Mouse (Mus musculus) subcutaneous adipose tissue, adult 2 months (tissue): ENCODE results near the gene Mob2. TPM values are rescaled to one million over a fixed set of nuclear protein-coding genes. Genes with fewer than 3 reads are reported as not detected.

Experiments used
- polyA plus RNA-seq: library from polyadenylated mRNA; depleted of rRNA; stranded (reverse); fragments of >200 nt; gene quantifications from 2 replicates; pipeline ENCODE4 v1.2.3, GENCODE M21; 2012; ENCODE audit warnings: low replicate concordance; rRNA removed

The Mob2 gene
- polyA plus RNA-seq = 58.9 and 65.2 TPM in 2 replicates

GRCm38 (mm10) chr7:142060931-142061565 is at the start of gene Mob2:
Mob2 (minus strand) TSS chr7:142061065.

GRCm38 (mm10) chr7:142095183-142095931 is 34.5 kb upstream of the Mob2 start, which contains the start of gene Dusp8:
Dusp8 (minus strand) TSS chr7:142095843.

Other genes starting within 250 kb of the Mob2 start
- gene Muc5b, start 222.0 kb downstream of the Mob2 start, polyA plus RNA-seq = 0.01 and 0.05 TPM in 2 replicates
- 79.8 and 82.1 TPM in 2 replicates for gene Tollip, start 142.6 kb downstream of the Mob2 start, polyA plus RNA-seq
- 0.20 and 0.39 TPM in 2 replicates for gene Brsk2, start 111.3 kb downstream of the Mob2 start, polyA plus RNA-seq
- 7.4 and 12.9 TPM in 2 replicates for gene Dusp8, start 34.8 kb upstream of the Mob2 start, polyA plus RNA-seq
- gene Gm45618, start 59.7 kb upstream of the Mob2 start, polyA plus RNA-seq = not detected in 2 replicates
- not detected in 2 replicates for gene Gm39115, start 75.0 kb upstream of the Mob2 start, polyA plus RNA-seq
- not detected in 2 replicates for gene Gm45337, start 83.5 kb upstream of the Mob2 start, polyA plus RNA-seq
- not detected in 2 replicates for gene Gm29735, start 96.0 kb upstream of the Mob2 start, polyA plus RNA-seq
- not detected in 2 replicates for gene Gm4553, start 104.7 kb upstream of the Mob2 start, polyA plus RNA-seq
- not detected in 2 replicates for gene Krtap5-2, start 114.9 kb upstream of the Mob2 start, polyA plus RNA-seq
- not detected in 2 replicates for gene Gm10153, start 129.3 kb upstream of the Mob2 start, polyA plus RNA-seq
- not detected in 2 replicates for gene Krtap5-3, start 140.3 kb upstream of the Mob2 start, polyA plus RNA-seq
- not detected in 2 replicates for gene Gm7579, start 150.8 kb upstream of the Mob2 start, polyA plus RNA-seq
- gene Krtap5-5, start 168.9 kb upstream of the Mob2 start, polyA plus RNA-seq = not detected in 2 replicates
- not detected in 2 replicates for gene Gm40460, start 180.0 kb upstream of the Mob2 start, polyA plus RNA-seq
- not detected in 2 replicates for gene Gm2431, start 197.3 kb upstream of the Mob2 start, polyA plus RNA-seq
- not detected in 2 replicates for gene Gm4559, start 213.3 kb upstream of the Mob2 start, polyA plus RNA-seq
- gene Krtap5-1, start 236.1 kb upstream of the Mob2 start, polyA plus RNA-seq = not detected in 2 replicates
- not detected in 2 replicates for gene Krtap5-4, start 242.5 kb upstream of the Mob2 start, polyA plus RNA-seq